Mouse (Mus musculus): ENCODE data around the gene Map7d2. TPM values are rescaled to one million over a fixed set of nuclear protein-coding genes. Genes with fewer than 3 reads are reported as not detected.

Map7d2 gene
- not detected for total RNA-seq (2023)

DNA sequence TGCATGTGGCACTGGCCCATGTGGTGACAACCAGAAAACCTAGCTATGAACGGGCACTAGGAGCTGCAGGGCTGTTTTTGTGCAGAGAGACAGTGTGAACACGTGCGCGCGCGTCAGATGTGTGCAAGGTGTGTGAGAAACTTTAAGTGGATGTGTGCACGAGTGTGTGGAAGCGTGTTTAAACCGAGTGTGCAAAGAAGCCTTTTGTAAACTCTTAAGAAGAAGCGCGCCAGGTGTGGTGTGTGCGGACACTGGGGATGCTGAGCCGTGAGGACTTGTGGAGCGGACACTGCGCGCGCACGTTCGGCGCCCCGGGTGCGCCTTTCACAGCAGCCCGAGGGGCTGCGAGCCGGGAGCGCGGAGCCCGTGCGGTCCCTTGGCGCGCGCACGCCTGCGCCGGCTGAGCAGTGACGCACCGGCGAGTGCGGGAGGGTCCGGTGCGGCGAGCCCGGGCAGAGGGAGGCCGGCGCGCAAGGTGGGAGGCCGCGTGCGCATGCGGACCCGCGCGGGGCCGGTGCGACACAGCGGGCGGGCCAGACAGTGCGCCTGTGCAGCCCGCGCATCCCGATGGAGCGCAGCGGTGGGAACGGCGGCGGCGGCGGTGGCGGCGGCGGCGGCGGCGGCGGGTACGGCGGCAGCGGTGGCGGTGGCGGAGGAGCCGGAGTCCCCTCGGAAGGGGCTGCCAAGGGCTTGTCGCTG lies at the start of gene Map7d2:
Gene Map7d2, plus strand, starts transcription at position 443 of the 699 bp plus-strand sequence.

DNA sequence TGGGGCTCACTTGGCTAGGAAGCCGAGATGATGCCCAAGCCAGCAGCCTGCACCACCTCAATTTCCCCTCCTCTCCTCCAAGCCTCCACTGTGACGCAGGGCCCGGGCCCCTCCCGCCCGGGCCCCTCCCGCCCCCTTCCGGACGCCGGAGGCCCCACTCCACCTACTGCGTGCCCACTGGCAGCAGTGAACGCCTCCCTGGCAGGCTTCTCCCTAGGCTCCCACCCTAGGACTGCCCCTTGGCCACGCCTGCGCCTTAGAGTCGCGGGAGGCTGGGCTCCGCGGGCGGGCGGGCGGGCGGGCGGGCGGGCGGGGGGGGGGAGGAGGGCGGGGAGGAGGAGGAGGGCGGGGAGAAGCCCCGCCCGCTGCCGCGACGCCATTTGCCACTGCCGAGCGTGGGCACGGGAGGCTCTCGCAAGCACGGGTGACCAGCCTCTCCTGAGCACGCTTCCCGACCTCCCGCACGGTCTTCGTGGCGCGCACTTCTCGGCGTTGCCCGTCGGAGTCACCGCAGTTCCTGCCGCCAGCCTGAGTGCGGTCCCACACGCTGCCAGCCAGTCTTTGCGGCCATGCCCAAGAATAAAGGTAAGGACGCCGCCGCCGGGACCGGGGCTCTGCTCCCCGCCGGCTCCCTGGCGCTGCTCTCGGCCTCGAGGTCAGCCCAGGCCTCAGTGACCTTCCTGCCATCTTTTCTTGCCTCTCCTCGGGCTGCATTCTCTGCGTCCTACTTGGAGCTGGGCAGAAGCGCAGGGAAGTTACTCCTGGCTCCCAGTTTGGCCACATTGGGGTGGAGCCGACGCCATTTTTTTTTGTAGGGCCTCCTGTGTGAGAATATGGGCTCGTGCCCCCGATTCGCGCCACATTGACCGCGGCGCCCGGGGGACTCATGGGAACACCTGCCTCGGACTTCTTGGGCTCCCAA lies 42.3 kb upstream of the Map7d2 start, which contains the start of gene Eif1ax:
Gene Eif1ax, plus strand, starts transcription at position 348 of the 922 bp plus-strand sequence.

GRCm38 (mm10) chrX:159526388-159526787 lies 112.0 kb downstream of the Map7d2 start, which contains the start of gene Bclaf3:
Gene Bclaf3, plus strand, starts transcription at chrX:159526688.

Other genes starting within 250 kb of the Map7d2 start
- gene Rps6ka3, start 204.3 kb upstream of the Map7d2 start, total RNA-seq (2023), result 10 to 100 TPM; 60.0 to 74.1 TPM
- 10 to 100 TPM; 35.8 to 36.4 TPM for gene Eif1ax, start 42.4 kb upstream of the Map7d2 start, total RNA-seq (2023)
- 10 to 100 TPM; 34.1 to 50.1 TPM for gene Bclaf3, start 112.1 kb downstream of the Map7d2 start, total RNA-seq (2023)
- gene Sh3kbp1, start 212.7 kb downstream of the Map7d2 start, total RNA-seq (2023), result 100 to 1,000 TPM; 218 to 222 TPM